Mouse (Mus musculus) forebrain, embryonic 14.5 days (tissue): ENCODE measurements around the gene Nat8. TPM values are rescaled to one million over a fixed set of nuclear protein-coding genes. Genes with fewer than 3 reads are reported as not detected.

Source experiments
- microRNA-seq: library from miRNA; unstranded; fragments of <30 nt; microRNA quantifications from one replicate; pipeline ENCODE4, GENCODE M21; 2016
- polyA plus RNA-seq: library from polyadenylated mRNA; unstranded; fragments of >200 nt; fragmentation: Nextera tagmentation; extraction: Ambion mirVana; gene quantifications from 2 replicates; pipeline ENCODE4 v1.2.1, GENCODE M21; 2014

Nat8 gene
- polyA plus RNA-seq, 1 experiment from 2014 or later, result not detected

Small RNAs within 50 kb of the gene (microRNA-seq; reads per million reads assigned to microRNA genes)
- gene Mir6375, result not detected

Other genes with a start within 250 kb of the Nat8 start
- gene Alms1, start 244.6 kb downstream of the Nat8 start, polyA plus RNA-seq, result 3.8 and 4.3 TPM in 2 replicates
- gene Nat8f7, start 118.9 kb downstream of the Nat8 start, polyA plus RNA-seq, result not detected in 2 replicates
- gene Nat8f3, start 66.3 kb downstream of the Nat8 start, polyA plus RNA-seq, result not detected in 2 replicates
- not detected in 2 replicates for gene Nat8f6, start 11.1 kb downstream of the Nat8 start, polyA plus RNA-seq
- not detected in 2 replicates for gene Nat8f5, start 11.1 kb downstream of the Nat8 start, polyA plus RNA-seq
- not detected in 2 replicates for gene Nat8f2, start 37.1 kb upstream of the Nat8 start, polyA plus RNA-seq
- 6.9 and 8.0 TPM in 2 replicates for gene Nat8f4, start 72.8 kb upstream of the Nat8 start, polyA plus RNA-seq
- 33.5 and 34.6 TPM in 2 replicates for gene Tprkb, start 79.8 kb upstream of the Nat8 start, polyA plus RNA-seq
- gene Nat8f1, start 83.6 kb upstream of the Nat8 start, polyA plus RNA-seq, result 13.0 and 13.3 TPM in 2 replicates
- gene Dusp11, start 129.6 kb upstream of the Nat8 start, polyA plus RNA-seq, result 35.2 and 44.3 TPM in 2 replicates
- not detected in 2 replicates for gene Figla, start 184.1 kb upstream of the Nat8 start, polyA plus RNA-seq
- gene Add2, start 196.6 kb upstream of the Nat8 start, polyA plus RNA-seq, result 108 and 134 TPM in 2 replicates